Mouse (Mus musculus) retina, adult 2 months (tissue): Measurements from ENCODE around the gene Chchd4.
A peak's percentile ranks its signal among the peaks of the same experiment; 100 is the strongest.

Experiments
- DNase-seq: peaks from one replicate; pipeline ENCODE4 v3.0.0-alpha.2; 2012; ENCODE audit warnings: low read depth, low spot score

The Chchd4 gene

GRCm38 (mm10) chr6:91472868-91473804, at the start of gene Chchd4, which contains the start of gene Tmem43:
Chchd4 (minus strand) TSS chr6:91473546.
Tmem43 (plus strand) TSS chr6:91473703.
- peak; percentile 100 for DNase-seq

DNA sequence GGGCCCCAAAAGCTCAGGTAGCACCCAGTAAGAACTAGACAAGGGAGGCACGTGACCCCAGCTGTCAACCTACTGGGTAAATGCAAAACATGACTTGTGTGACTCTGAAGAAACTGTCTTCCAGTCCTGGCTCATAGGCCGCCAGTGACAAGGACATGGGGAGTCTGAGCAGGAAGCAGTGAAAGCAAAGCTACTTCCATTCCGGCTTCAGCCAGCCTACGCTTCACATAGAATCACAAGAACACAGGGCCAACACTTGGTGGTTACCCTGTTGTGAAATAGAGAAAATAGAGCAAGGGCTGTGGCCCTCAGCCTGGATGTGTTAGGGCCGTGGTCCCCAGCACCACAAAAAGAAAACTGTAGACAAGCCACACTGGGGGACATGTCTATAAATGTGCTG, 49.5 kb upstream of the Chchd4 start:
- DNase-seq = no peak

GRCm38 (mm10) chr6:91518454-91519020, 45.2 kb upstream of the Chchd4 start:
- DNase-seq = no peak

DNA sequence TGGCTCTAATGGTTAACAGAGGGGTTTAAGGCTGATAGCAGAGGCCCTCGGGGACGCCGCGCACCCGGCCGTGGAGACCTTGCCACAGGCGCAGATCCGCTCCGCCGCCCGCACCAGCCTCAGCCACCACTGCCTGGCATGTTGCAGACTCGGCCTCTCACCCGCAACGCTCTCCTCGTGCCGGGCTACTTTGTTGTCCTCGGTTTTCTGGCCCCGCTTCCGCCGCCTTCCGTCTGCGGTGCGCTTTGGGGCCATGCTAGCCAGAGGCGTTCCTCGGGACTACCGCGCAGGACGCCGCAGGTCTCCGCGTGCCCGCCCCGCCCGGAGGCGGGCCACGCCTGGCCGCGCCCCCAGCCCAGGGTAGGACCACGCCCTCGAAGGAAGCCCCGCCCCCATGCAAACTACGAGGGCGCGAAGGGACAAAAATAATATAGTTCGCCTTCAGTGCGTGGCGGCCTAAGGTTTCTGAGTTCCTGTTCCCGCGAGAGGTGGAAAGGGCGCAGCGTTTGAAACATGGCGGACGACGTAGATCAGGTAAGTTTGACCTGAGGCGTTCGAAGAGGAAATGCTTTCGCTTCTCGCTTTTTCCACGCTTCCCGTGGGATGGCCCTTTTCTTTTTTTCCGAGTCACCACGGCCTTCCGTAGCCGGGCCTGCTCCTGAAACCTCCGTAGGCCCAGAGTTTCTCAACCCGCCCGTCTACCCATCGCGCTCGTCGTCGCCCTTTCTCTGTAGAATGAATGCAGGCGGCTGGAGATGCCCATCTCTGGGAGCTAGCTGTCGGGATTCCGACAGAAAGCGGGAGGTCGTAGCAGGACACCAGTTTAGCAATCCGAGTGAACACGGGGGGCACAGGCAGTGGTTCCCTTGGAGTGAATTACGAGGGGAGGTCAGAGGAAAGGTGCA, 42.5 kb upstream of the Chchd4 start, which contains the start of the genes Xpc and Lsm3:
Gene Xpc (minus strand): TSS at position 344 of the 905 bp plus-strand sequence.
Gene Lsm3 (plus strand): TSS at position 384 of the 905 bp plus-strand sequence.
- DNase-seq = peak; percentile 96

DNA sequence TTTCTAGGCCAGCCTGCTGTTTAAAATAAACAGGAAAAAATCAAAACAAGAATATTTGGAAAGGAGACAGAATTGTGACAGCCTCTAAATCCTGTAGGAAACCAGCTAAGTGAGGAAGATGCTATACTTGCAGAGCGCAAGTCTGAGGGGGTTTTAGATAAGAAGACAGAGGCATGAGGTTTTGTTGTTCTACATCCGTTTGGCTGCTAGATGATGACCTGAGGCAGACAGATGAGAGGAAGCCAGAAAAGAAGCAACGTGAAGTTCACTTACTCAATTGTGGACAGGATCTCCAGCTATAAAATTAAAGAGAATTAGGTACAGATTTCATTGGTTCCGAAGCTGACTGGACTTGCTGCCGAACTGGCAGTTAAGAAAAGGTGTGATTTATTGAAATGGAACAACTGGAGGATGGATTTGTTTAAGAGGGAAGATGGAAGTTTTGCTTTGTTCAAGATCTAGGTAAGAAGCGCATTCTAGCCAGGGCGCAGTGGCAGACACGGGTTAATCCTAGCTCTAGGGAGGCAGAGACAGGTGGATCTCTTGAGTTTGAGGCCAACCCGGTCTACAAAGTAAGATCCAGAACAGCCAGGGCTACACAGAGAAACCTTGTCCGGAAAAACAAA, 41.5 kb upstream of the Chchd4 start:
- no peak for DNase-seq

DNA sequence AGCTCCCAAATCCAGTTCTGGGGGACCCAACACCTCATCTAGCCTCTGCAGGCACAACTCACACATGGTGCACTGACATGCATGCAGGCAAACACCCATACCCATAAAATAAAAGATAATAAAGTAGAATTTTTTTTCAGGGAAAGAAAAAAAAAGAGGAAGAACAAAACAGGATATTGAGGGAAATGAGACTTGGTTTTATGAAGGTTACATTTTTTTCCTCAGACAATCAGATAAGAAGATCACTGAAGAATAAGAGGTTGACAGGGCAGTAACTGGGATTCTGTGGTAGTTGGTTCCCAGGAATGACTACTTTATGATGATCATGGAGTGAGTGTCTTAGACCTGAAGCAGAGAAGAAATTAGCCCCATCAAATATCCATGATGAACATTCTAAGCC, 40.8 kb upstream of the Chchd4 start:
- DNase-seq = no peak

- DNase-seq = no peak
These were observed 36.9 kb upstream of the Chchd4 start for GRCm38 (mm10) chr6:91510211-91510610.

- DNase-seq = no peak
These were observed 36.0 kb upstream of the Chchd4 start for GRCm38 (mm10) chr6:91509326-91509725.

GRCm38 (mm10) chr6:91508041-91508440, 34.7 kb upstream of the Chchd4 start:
- DNase-seq = no peak

GRCm38 (mm10) chr6:91506036-91506435, 32.7 kb upstream of the Chchd4 start:
- no peak for DNase-seq

DNA sequence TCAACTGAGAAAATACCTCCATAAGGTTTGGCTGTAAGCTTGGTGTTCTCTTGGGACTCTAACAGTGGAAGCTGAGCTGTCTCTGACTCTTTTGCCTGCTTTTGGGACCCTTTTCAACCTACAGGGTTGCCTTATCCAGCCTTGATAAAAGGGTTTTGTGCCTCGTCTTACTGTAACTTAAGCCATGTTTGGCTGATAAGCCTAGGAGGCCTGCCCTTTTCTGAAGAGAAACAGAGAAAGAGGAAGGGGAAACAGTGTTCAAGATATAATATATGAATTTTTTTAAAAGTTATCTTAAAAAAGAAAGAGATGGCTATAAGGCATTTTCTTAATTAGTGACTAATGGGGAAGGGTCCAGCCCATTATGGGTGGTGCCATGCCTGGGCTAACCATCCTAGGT, 30.0 kb upstream of the Chchd4 start:
- DNase-seq = no peak

DNA sequence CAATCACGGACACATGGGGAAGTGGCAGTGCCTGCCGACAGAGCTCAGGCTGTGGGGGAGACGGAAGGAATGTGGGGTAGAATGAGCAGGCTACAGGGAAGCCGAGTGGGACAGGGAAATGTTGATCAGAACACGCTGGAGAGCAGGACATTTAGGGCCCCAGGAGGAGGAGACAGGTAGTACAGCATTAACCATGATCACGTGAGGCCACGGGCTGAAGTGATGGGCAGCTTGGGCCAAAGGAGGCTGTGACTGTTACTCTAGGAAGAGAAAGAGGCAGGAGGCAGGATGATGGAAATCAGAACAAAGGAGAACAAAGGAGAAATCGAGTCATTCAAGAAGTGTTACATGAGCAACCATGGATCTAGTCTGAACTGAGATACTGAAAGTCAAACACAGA, 21.2 kb upstream of the Chchd4 start:
- DNase-seq = no peak

DNA sequence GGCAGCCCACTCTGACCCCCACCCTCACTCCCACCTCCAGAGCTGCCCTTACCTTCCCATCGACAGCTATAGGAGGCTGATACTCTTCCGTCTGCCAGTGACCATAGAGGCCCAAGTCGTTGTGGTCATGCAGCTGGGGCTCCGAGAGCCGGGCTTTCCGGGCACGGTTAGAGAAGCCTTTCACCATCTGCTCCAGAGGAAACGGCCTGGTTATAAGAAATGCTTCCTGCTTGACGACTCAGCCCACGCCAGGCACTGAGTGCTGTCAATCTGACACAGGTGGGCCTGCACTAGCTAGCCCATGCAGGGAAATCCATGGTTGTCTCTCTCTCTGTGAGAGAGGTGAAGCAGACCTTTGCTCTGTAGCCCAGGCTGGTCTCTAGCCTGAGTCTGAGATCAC, 19.7 kb upstream of the Chchd4 start:
- no peak for DNase-seq

DNA sequence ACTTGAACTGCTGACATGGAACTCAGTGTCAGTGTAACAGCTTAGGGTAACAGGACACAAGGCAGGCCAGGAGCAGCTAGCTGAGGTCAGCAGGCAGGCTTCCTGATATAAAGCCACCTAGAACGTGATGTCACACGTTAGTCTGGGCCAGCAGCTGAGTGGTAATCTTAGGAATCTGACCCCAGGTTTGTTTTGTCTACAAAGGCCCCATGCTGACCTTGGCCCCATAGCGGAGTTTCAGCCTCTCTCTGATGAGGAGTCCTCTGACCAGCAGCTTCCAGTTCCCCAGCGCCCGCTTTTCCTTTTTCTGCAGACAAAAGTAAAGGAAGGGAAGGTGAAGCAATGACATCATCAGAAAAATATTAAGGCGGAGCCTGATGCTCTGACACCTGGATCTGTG, 17.7 kb upstream of the Chchd4 start:
- DNase-seq = no peak

DNA sequence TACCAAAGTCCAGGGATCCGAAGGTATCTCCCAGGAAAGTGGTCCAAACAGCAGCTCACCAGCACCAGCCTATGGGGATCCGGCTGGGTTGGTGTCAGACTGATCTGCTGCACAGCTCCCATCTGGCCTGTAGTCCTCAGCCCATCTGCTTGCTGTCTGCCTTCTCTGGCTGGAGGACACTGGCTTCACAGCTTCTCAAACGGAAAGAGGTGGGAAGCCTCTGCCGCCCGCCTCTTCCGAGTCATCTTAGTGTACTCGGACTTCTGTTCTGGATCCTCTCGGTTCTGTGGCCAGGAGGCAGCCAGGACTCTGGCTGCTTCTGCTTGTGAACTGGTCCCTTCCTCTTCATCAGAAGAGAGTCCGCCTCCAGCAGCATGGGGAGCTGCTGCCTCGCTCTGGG, 16.5 kb upstream of the Chchd4 start:
- DNase-seq = no peak

DNA sequence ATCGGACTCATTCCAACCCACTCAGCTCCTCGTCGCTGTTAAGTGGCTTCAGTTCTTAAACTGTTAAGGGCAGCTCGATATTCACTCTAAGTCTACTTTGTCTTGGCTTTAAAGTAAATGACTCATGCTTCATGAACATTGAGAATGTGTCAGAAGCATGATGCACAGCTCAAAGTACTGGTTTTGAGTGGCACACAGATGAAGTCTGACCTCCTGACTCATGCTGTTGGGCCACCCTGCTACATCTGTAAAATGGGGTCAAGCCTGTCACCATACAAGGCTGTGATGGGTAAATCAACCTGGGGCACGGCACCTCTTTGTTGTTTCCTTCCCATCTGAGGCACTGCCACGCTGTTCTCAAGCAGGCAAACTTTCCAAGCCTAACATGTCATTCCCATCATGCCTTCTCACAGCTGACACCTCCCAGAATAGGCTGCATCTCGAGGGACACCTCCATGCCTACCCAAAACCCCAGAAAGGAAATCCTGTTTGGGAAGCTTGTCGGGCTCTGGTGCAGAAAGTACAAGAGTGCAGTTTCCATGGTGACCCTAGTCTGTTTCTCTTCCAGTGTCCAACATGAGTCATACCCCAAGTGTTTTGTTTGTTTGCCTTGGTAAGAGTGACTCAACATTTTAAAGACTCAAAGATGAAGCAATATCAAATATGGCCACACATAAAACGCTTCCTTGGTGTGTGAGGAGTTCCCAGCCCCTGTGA, 15.3 kb upstream of the Chchd4 start:
- DNase-seq = no peak

DNA sequence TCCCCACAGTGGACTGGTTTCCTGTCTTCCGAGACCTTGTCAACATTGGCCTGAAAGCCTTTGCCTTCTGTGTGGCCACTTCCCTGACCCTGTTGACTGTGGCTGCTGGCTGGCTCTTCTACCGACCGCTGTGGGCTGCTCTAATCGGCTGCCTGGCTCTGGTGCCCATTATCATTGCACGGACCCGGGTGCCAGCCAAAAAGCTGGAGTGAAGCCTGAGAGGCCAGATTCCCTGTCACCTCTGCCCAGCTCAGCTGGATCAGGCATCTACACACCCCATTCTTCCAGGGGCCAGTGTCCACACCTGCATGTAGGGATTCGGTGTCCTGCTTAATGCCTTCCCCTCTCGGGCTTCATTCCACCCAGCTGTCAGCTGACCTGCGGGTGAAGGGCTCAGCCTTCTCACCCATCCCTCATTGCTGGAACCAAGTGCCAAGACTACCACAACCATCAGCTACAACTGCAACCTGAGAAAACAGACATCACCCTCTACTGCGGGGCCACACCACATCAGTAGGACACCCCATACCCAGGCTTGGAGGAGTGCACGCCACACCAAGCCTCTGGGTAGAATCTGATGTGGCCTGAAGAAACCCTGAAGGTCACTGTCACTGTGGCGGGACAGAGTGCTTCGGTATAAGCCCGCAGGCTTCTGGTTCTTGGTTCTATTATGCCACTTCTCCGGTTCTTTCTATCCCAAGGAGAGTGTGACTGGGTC, 13.5 kb upstream of the Chchd4 start:
- DNase-seq = no peak

GRCm38 (mm10) chr6:91483371-91483770, 10.0 kb upstream of the Chchd4 start:
- DNase-seq = no peak

GRCm38 (mm10) chr6:91476541-91476940, 3.2 kb upstream of the Chchd4 start:
- no peak for DNase-seq
